Mouse (Mus musculus): Measurements from ENCODE around the gene Flcn. TPM values are rescaled to one million over a fixed set of nuclear protein-coding genes. Genes with fewer than 3 reads are reported as not detected.

Flcn gene
- polyA plus RNA-seq, 1 experiment = 81.1 TPM

DNA sequence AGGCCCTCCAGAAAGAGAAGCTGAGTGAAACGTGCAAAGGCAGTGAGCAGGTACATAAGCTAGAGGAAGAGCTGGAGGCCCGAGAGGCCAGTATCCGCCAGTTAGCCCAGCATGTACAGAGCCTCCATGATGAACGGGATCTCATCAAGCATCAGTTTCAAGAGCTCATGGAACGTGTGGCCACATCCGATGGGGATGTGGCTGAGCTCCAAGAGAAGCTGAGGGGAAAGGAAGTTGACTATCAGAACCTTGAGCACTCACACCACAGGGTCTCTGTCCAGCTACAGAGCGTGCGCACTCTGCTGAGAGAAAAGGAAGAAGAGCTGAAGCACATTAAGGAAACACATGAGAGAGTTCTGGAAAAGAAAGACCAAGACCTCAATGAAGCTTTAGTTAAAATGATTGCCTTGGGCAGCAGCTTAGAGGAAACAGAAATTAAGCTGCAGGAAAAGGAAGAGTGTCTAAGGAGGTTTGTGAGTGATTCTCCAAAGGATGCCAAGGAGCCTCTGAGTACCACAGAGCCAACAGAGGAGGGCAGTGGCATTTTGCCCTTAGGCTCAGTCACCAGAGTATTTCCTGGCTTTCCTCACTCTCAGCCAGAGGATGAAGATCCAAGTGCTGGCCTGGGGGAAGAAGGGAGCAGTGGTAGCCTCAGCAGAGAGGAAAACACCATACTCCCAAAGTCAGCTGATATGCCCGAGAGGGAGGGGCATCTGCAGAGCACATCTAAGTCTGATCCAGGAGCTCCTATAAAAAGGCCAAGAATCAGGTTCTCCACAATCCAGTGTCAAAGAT lies 51.4 kb downstream of the Flcn start:
- WGBS = 25% methylated on average over 9 of the region's 9 CpGs
- TF ChIP-seq CTCF (IDR thresholded peaks at IDR 0.05; ENCODE audit: borderline replicate concordance, insufficient read depth, low read depth, low read length) = no peak
- TF ChIP-seq POLR2A (IDR thresholded peaks at IDR 0.05; ENCODE audit: borderline replicate concordance, insufficient read depth, low read length) = no peak
- Histone ChIP-seq H3K27me3 (ENCODE audit: control insufficient read depth, insufficient read depth, low read length) (no peaks in the 10 kb centered on the region), H3K27ac (ENCODE audit: insufficient read depth, low read length) (peak overlapping the region; percentile 98), H3K4me3 (replicated peaks; ENCODE audit: insufficient read depth, low read depth, low read length) (no peak overlapping the region), H3K4me1 (ENCODE audit: control insufficient read depth, insufficient read depth, low read length) (peaks cover 48% of the 10 kb centered on the region)
- peak in 1 of 2 experiments; percentile 66 for DNase-seq

DNA sequence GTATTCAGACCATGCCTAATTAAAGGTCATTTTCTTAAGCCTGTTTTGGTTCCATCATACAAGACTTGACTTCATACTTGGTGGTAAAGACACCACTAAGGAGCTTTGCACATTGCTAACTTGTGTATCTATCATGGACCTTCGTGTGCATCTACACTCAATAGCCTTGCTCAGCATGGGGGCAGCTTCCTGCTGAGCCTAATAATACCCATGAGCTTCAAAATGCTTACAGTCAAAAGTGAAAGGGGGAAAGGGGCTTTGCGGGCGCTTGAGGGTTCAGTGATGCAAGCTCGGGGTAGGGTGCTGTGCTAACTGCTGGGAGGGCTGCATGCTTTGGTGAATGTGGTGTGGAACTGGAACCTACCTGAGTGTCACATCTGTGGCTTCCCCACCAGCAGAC lies 53.5 kb downstream of the Flcn start:
- no peak for TF ChIP-seq CTCF (IDR thresholded peaks at IDR 0.05; ENCODE audit: borderline replicate concordance, insufficient read depth, low read depth, low read length)
- 64% methylated on average over 4 of the region's 4 CpGs for WGBS
- Histone ChIP-seq H3K27me3 (ENCODE audit: control insufficient read depth, insufficient read depth, low read length) (no peaks in the 10 kb centered on the region), H3K4me3 (replicated peaks; ENCODE audit: insufficient read depth, low read depth, low read length) (no peak overlapping the region), H3K27ac (ENCODE audit: insufficient read depth, low read length) (no peak overlapping the region), H3K4me1 (ENCODE audit: control insufficient read depth, insufficient read depth, low read length) (peaks cover 39% of the 10 kb centered on the region)
- no peak for DNase-seq

DNA sequence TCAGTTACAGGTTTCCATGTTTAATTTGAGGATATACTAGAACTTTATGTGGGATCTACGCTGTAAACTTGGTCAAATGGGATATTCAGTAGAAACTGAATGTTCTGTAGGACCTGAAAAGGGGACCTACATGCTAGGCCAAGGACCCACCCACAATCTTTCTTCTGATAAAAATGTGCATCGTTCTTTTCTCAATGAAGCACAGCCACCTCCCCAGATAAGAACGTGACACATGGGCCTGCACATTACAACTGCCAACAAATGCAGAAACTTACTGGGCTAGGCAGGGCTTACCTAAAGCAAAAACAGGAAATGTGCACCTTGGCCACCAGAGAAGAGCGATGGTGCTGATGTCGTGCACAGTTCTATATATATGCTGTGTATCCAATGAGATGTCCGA lies 55.3 kb downstream of the Flcn start:
- no peak for DNase-seq
- peaks cover 20% of the 10 kb centered on the region for H3K4me1 ChIP-seq (ENCODE audit: control insufficient read depth, insufficient read depth, low read length)
- no peaks in the 10 kb centered on the region for H3K27me3 ChIP-seq (ENCODE audit: control insufficient read depth, insufficient read depth, low read length)
- TF ChIP-seq CTCF (IDR thresholded peaks at IDR 0.05; ENCODE audit: borderline replicate concordance, insufficient read depth, low read depth, low read length) (no peak), POLR2A (IDR thresholded peaks at IDR 0.05; ENCODE audit: borderline replicate concordance, insufficient read depth, low read length) (no peak)
- no peak overlapping the region for H3K27ac ChIP-seq (ENCODE audit: insufficient read depth, low read length)
- WGBS = 91% methylated on average over 6 of the region's 6 CpGs
- H3K4me3 ChIP-seq (replicated peaks; ENCODE audit: insufficient read depth, low read depth, low read length) = no peak overlapping the region

DNA sequence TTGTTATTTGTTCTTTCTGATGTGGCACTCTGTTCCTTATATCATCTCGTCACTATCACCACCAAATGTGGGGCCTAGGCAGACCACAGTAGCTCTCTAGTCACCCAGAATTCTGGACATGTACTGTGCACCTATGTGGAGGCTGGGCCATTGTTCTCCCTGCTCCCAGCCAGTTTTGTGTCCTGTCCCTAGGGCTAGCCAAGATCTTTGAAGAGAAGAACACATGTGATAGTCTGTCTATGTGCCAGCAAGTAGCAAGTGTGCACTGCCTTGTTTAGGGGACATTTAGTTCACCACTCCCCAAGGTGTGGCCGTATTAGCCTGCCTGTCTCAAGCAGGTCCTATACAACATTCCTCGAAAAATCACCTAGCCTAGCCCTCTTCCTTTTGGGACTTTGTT lies 60.8 kb downstream of the Flcn start:
- no peaks in the 10 kb centered on the region for H3K27me3 ChIP-seq (ENCODE audit: control insufficient read depth, insufficient read depth, low read length)
- peaks cover 7% of the 10 kb centered on the region for H3K4me1 ChIP-seq (ENCODE audit: control insufficient read depth, insufficient read depth, low read length)
- TF ChIP-seq POLR2A (IDR thresholded peaks at IDR 0.05; ENCODE audit: borderline replicate concordance, insufficient read depth, low read length) = no peak
- no peak for TF ChIP-seq CTCF (IDR thresholded peaks at IDR 0.05; ENCODE audit: borderline replicate concordance, insufficient read depth, low read depth, low read length)
- H3K4me3 ChIP-seq (replicated peaks; ENCODE audit: insufficient read depth, low read depth, low read length) = no peak overlapping the region
- 89% methylated on average over 3 of the region's 3 CpGs for whole genome bisulfite sequencing
- H3K27ac ChIP-seq (ENCODE audit: insufficient read depth, low read length) = no peak overlapping the region
- no peak for DNase-seq

DNA sequence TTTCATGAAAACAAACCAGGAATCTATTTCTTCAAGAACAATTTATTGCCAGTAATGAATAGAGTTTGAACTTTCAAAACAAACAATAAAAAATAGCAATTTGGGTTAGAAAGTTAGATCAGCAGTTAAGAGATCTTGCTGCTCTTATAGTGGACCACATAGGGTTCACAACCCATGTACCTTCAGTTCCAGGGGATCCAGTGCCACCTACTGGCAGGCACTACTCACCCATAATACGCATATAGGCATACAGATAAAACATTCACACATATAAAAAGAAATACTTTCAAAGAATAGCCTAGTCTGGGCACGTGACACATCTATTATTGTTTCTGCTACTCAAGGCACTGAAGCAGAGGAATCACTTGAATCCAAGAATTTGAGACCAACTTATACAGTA lies 63.2 kb downstream of the Flcn start:
- WGBS = 83% methylated on average over 2 of the region's 2 CpGs
- DNase-seq = peak; percentile 45 to 48
- no peak overlapping the region for H3K4me3 ChIP-seq (replicated peaks; ENCODE audit: insufficient read depth, low read depth, low read length)
- H3K27ac ChIP-seq (ENCODE audit: insufficient read depth, low read length) = no peak overlapping the region
- TF ChIP-seq POLR2A (IDR thresholded peaks at IDR 0.05; ENCODE audit: borderline replicate concordance, insufficient read depth, low read length) (no peak), CTCF (IDR thresholded peaks at IDR 0.05; ENCODE audit: borderline replicate concordance, insufficient read depth, low read depth, low read length) (peak; percentile 70)
- no peaks in the 10 kb centered on the region for H3K27me3 ChIP-seq (ENCODE audit: control insufficient read depth, insufficient read depth, low read length)
- H3K4me1 ChIP-seq (ENCODE audit: control insufficient read depth, insufficient read depth, low read length) = peaks cover 31% of the 10 kb centered on the region

DNA sequence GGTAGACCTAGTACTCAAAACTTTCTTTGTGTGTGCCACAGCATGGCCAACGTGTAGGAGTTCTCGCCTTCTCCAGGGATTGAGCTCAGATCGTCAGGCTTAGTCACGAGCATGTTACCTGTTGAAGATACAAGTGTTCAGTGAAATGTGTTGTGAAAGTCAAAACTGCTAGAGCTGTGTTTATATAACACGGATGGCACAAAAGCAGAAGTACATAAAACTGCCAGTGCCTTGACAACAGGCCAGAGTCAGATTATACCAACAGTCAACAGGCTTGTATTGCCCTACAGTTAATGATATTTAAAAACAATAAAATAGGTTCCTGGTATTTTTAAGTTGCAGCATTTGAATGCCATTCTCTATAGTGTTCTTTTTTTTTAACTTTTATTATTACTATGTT lies 64.0 kb downstream of the Flcn start:
- 96% methylated on average over 5 of the region's 5 CpGs for WGBS
- DNase-seq = no peak
- Histone ChIP-seq H3K27ac (ENCODE audit: insufficient read depth, low read length) (no peak overlapping the region), H3K4me1 (ENCODE audit: control insufficient read depth, insufficient read depth, low read length) (peaks cover 31% of the 10 kb centered on the region), H3K4me3 (replicated peaks; ENCODE audit: insufficient read depth, low read depth, low read length) (no peak overlapping the region), H3K27me3 (ENCODE audit: control insufficient read depth, insufficient read depth, low read length) (no peaks in the 10 kb centered on the region)
- TF ChIP-seq CTCF (IDR thresholded peaks at IDR 0.05; ENCODE audit: borderline replicate concordance, insufficient read depth, low read depth, low read length) (no peak), POLR2A (IDR thresholded peaks at IDR 0.05; ENCODE audit: borderline replicate concordance, insufficient read depth, low read length) (no peak)

DNA sequence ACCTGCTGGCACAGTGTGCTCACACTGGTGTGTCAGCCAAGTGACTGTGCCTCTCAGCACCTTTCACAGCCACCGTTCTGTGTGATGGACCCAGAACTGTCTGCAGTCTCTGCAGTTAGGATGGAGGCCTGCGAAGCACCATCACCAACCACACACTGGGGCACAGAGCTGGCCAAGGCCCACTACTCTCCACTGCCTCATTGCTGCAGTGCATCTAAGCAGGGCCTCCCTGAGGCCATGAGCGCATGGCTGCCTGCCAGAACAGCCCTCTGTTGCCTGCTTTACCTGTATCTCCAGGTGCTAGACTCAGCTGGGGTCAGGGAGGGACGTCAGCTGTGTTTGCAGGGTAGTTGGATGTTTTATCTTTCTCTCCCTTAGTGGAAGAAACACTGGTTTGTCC lies 65.4 kb downstream of the Flcn start:
- TF ChIP-seq POLR2A (IDR thresholded peaks at IDR 0.05; ENCODE audit: borderline replicate concordance, insufficient read depth, low read length) (no peak), CTCF (IDR thresholded peaks at IDR 0.05; ENCODE audit: borderline replicate concordance, insufficient read depth, low read depth, low read length) (no peak)
- DNase-seq = peak; percentile 45 to 50
- Histone ChIP-seq H3K27ac (ENCODE audit: insufficient read depth, low read length) (peak overlapping the region; percentile 26), H3K27me3 (ENCODE audit: control insufficient read depth, insufficient read depth, low read length) (no peaks in the 10 kb centered on the region), H3K4me3 (replicated peaks; ENCODE audit: insufficient read depth, low read depth, low read length) (no peak overlapping the region), H3K4me1 (ENCODE audit: control insufficient read depth, insufficient read depth, low read length) (peaks cover 31% of the 10 kb centered on the region)
- WGBS = 38% methylated on average over 4 of the region's 4 CpGs

DNA sequence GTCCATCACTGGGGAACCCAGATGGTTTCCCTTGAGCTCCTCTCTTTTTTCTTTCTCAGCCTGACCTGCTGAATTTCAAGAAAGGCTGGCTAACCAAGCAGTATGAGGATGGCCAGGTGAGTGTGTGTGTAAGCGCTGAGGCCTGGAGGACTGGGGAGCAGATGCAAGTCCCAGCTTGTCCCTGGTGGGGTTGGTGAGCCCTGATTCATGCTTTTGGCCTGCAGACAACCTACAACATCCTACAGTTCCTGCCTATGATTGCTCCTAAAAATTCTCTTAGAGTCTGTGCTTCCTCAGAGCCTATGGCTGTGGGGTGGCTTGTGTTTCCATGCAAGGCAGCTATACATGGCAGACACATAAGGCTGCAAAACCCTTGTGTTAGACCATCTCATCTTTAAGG lies 66.1 kb downstream of the Flcn start:
- Histone ChIP-seq H3K4me1 (ENCODE audit: control insufficient read depth, insufficient read depth, low read length) (peaks cover 31% of the 10 kb centered on the region), H3K4me3 (replicated peaks; ENCODE audit: insufficient read depth, low read depth, low read length) (no peak overlapping the region), H3K27ac (ENCODE audit: insufficient read depth, low read length) (0 out of 2 replicates have a peak overlapping the region, but pooled peaks have one; percentile 26), H3K27me3 (ENCODE audit: control insufficient read depth, insufficient read depth, low read length) (no peaks in the 10 kb centered on the region)
- 36% methylated on average over 1 of the region's 1 CpGs for WGBS
- TF ChIP-seq CTCF (IDR thresholded peaks at IDR 0.05; ENCODE audit: borderline replicate concordance, insufficient read depth, low read depth, low read length) (no peak), POLR2A (IDR thresholded peaks at IDR 0.05; ENCODE audit: borderline replicate concordance, insufficient read depth, low read length) (no peak)
- DNase-seq = peak in 1 of 2 experiments; percentile 38
